Mouse (Mus musculus) liver, embryonic 14.5 days (tissue): ENCODE results near the gene Rtn2.

Experiments
- CTCF ChIP-seq: IDR thresholded peaks from 2 replicates; pipeline ENCODE4 v1.5.1; 2016; ENCODE audit warnings: antibody characterized with exemption, low read depth, control low read depth
- EP300 ChIP-seq: IDR thresholded peaks from 2 replicates; pipeline ENCODE4 v1.6.1; 2016; ENCODE audit warnings: antibody characterized with exemption, low read depth

- no peak for TF ChIP-seq CTCF
- no peak for TF ChIP-seq EP300
These were observed 25.5 kb downstream of the Rtn2 start for GRCm38 (mm10) chr7:19307739-19308453.
